Mouse (Mus musculus) adrenal gland (tissue): ENCODE measurements around the gene Stac2.

Source experiments
- intact Hi-C: fragments of 180-260 bp; cut with DNase I; formaldehyde crosslinking; loops from one replicate; pipeline ENCODE4 v1.15.1; 2025

Stac2 gene

GRCm38 (mm10) chr11:98022555-98023371 lies 30.5 kb downstream of the Stac2 start, which contains the start of gene Cacnb1:
Gene Cacnb1, minus strand, starts transcription at chr11:98023034.
- intact Hi-C loops = no loop called here

DNA sequence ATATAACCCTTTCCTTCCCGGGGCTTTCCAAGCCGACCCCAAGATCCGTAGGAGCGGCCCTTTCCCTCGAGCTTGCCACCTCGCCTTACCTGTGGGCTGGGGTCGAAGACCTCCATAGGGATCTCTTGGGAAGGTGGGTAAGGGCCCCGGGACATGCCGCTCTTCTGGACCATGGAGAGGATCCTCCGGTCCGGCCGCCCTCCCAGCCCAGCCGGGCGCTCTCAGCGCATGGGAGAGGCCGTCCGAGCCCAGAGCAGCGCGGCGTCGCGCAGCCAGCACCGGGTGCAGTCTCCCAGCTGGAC lies 31.1 kb downstream of the Stac2 start:
- intact Hi-C loops = no loop called here

DNA sequence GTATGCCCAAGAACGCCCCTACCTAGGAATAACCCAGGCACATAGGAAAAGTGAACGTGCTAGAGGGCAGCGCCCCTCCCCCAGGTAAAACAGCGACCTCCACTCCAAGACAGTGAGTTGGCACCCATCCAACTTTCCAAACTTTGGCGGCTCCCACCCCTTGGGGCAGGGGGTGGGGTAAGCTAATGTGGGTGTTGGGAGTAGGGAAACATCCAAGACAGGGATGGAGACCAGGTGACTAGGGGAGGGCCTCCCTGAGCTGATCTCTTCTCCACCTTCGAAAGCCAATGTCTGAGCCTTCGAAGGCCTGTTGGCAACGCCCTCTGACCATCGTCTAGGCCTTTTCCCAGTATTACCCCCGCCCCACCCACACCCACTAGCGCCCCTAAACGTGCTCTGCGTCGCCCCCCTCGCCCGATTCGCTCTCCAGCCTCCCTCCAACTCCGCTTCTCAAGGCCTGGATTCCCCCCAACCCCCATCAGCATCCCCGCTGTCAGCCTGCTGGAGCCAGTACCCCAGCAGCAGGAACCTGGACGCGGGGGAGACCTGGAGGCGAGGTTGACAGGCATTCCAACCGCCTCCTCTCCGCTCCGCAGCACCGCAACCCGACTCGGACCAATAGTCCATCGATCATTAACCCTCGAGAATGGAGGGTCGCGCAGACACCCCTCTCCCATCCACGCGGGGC lies 31.6 kb downstream of the Stac2 start:
- intact Hi-C loops = no loop called here

DNA sequence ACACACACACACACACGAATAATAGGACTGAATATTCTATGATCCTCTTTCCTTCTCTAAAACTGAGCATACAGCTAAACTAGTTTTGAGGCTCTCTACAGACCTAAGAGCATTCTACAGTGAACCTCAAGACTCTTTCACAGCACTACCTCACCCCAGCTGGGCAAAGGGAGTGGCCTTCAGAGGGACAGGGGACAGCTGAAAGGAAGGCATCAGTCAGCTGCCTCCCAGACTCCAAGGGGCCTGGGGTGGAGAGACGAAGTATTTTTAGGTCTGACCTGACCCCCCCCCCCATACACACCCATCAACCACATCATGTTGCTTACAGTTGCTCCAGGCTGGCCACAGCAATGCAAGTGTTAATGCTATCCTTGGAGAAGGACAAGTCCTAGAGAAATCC lies 32.1 kb downstream of the Stac2 start:
- intact Hi-C loops = no loop called here

DNA sequence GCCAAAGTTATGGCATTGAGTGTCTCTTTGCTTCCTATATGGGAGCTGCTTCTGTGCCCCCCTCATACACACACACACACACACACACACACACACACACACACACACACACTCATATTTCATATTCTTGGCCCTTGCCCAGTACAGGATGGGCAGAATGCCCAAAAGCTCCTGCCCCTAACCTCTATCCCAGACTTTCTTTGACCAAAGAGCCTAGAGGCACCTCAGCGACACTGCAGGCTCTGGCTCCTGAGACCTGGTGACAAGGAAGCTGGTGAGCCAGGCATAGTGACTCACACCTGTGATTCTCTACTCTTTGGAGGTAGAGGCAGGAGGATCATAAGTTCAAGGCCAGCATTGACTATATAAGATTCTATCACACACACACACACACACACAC lies 32.6 kb downstream of the Stac2 start:
- intact Hi-C loops = no loop called here

DNA sequence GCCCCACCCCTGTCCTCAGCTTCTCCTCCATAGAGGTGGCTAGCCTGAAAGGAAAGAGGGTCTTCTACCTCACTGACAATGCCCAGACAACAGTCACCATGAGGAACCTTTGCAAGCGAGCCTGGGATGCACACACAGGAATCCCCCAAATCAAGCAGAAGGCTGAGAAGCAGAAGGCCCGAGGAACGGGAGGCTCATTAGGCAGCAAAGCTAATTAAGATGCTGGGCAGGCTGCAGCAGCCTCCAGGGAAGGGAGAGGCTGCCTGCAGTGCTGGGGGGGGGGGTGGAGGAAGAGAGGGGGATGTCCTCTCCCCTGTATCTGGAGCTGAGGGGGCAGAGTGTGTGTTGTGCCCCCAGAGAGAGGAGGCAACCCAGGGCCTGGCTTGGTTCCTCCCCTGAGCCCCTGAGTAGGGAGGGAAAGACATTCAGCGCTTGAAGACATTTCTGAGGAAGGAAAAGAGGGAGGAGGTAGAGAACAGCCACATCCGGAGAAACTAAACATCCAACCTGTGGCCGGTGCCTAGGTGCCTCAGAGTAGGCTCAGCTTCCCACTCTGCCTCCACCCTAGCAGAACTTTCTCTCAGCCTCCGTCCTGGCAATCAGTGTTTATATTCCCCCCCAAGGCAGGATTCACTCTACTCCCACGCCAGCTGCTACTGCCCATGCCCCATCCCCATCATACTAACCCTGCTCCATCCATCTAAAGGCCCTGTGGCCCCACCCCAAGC lies 33.2 kb downstream of the Stac2 start:
- intact Hi-C loops = no loop called here

DNA sequence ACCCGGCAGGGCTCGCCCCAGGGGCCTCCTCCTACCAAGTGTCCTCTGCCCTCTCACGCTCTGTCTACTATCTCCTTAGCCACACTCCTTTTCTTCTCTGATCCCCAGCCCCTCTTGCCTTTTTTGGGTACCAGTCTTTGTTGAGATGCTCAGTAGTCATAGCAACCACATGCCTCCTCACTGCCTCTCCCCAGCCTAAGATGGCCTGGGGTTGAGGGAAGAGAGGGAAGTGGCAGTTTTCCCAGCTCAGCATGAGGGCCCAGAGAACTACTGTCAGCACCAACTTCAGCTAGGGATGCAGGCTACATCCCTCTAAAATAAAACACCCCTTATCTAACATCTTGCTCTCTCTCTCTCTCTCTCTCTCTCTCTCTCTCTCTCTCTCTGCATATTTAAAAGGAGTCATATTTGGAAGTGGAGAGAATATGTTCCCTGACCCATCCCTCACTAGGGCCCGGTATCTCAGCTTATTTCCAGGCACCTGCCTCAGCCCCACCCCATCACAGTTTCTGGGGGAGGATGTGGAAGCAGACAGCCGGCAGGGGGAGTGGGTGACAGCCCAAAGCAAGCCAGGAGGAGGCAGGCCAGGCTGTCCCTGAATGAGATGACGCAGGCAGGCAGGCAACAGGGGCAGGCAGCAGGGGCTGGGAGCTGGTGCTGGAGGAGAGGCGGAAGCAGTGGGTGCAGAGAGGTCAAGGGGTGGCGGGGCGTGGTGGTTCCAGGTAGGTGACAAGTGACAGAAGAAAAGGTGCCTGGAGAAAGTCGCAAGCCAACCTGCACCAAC lies 34.2 kb downstream of the Stac2 start:
- intact Hi-C loops = no loop called here

GRCm38 (mm10) chr11:98018222-98018621 lies 35.0 kb downstream of the Stac2 start:
- intact Hi-C loops = no loop called here

- intact Hi-C loops = no loop called here
These were observed 36.4 kb downstream of the Stac2 start for GRCm38 (mm10) chr11:98016824-98017223.

- intact Hi-C loops = no loop called here
These were observed 37.1 kb downstream of the Stac2 start for GRCm38 (mm10) chr11:98016177-98016576.

DNA sequence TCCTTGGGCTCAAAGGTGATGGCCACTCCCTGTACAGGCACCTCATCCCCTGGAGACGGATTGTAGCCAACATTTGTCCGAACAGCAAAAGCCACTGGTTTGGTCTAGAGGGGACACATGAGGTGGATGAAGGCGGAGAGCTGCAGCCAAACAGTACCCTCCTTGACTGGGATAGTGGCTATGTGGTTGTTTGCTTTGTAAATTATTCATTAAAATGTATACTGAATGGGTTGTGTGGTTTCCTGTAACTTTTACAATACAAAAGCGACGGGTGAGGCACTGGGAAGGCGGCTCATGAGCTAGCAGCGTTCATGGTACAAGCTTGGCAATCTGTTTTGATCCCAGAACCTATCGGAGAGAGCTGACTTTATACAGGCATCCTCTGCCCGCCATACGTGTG lies 40.4 kb downstream of the Stac2 start:
- intact Hi-C loops = no loop called here

DNA sequence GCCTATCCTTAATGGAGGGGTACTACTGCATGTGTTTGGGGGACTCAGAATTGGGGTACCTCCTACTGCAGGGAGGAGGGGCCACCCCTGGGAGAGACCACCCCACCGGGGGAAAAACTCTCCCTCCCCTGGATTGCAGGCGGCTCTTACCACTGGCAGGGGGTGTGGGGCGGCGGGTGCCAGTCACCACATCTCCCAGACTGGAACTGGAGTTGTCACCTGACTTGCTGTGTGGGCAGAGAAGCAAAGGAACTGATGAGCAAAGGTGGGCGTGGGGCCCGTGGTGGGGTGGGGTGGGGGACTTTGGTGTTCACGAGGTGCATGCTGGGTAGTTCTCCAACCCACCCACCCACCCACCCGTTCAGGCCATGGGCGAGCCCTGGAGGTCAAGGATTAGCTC lies 41.5 kb downstream of the Stac2 start:
- intact Hi-C loops = no loop called here

- intact Hi-C loops = no loop called here
These were observed 45.2 kb downstream of the Stac2 start for GRCm38 (mm10) chr11:98008087-98008486.

- intact Hi-C loops = no loop called here
These were observed 47.6 kb downstream of the Stac2 start for GRCm38 (mm10) chr11:98005686-98006085.

DNA sequence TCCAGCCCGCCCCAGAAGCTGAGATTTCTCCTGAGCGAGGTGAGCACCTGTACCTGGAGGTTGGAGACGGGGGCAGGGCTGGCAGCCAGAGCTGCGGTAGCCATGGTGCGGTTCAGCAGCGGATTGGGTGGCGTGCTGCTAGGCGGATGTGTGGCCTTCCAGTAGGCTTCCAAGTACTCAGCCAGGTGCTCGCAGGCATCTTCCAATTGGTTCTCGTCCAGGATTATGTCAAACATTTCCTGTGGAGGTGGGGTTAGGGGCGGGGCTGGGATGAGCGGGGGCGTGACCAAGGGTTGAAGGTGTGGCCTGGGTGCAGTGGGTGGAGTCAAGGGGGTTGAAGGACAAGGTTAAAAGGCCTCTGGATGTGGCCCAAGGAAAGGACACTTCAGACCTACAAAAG lies 48.2 kb downstream of the Stac2 start:
- intact Hi-C loops = no loop called here

- intact Hi-C loops = no loop called here
These were observed 49.1 kb downstream of the Stac2 start for GRCm38 (mm10) chr11:98004161-98004560.

DNA sequence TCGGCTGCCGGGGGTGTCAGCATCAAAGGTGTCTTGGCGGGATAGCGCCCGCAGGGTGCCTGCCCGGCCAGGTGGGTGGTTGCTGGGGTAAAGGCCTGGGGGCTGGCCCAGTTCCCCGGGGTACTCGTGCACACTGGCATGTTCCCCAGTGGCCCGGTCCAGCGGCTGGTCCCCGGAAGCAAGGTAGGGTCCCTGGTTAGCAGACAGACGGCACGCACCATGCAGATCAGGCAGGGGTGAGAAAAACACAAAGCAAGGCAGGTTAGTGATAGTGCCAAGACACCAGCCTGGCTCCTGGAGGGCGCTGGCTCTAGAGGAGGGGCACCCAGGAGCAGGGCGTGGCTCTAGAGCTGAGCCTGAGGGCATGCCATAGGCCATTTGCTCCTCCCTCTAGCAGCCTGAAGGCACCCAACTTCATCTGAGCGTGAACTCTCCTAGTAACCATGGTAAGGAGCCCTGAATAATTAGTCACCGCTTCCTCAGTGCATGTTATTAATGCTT lies 50.0 kb downstream of the Stac2 start:
- intact Hi-C loops = no loop called here

DNA sequence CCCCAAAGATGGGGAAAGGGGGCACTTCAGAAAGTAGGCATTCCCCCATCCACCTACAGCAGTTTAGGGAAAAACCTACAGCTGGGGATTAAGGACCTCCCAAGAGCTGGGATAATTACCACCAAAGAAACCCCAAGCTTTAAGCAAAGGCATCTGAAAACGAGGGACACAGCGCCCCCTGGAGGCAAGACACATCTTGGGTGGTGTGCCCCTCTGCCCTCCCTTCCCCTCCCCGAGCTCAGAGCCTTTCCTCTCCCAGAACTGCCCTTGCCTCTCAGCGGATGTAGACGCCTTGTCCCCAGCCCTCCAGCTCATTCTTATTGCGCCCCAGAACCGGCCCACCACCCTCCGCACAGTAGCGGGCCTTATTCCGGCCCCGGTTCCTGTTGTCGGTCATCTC lies 50.6 kb downstream of the Stac2 start:
- intact Hi-C loops = no loop called here

GRCm38 (mm10) chr11:98001986-98002385 lies 51.3 kb downstream of the Stac2 start:
- intact Hi-C loops = no loop called here

- intact Hi-C loops = no loop called here
These were observed 51.9 kb downstream of the Stac2 start for GRCm38 (mm10) chr11:98001351-98001824.
